Mouse (Mus musculus) lung, postnatal 0 days (tissue): ENCODE measurements around the gene Sec24b.

Source experiments
- CTCF ChIP-seq: IDR thresholded peaks from 2 replicates; pipeline ENCODE4 v1.5.1; 2016; ENCODE audit warnings: antibody characterized with exemption, mild to moderate bottlenecking
- EP300 ChIP-seq: IDR thresholded peaks from 2 replicates; pipeline ENCODE4 v1.6.1; 2016; ENCODE audit warnings: antibody characterized with exemption, mild to moderate bottlenecking, control low read depth

- TF ChIP-seq CTCF (no peak), EP300 (no peak)
Observed at GRCm38 (mm10) chr3:130080666-130081065, 19.3 kb upstream of the Sec24b start.
